Mouse (Mus musculus) heart, adult 2 months (tissue): ENCODE data around the gene Fbxw28. TPM values are rescaled to one million over a fixed set of nuclear protein-coding genes. Genes with fewer than 3 reads are reported as not detected.
"Not testable (repeated sequence)": the region's sequence is repeated elsewhere in the genome, so short reads cannot be mapped to it uniquely, and the experiment has no call there.

ENCODE experiments used
- DNase-seq, 2 experiments: peaks; one replicate each; pipeline ENCODE4 v3.0.0; 2021
- H3K27ac ChIP-seq: fragments of 200-600 bp; 2 replicates; pipeline ENCODE4 v1.8.1; 2022
- H3K27me3 ChIP-seq: fragments of 200-500 bp; 2 replicates; pipeline ENCODE4 v1.6.1; 2012; ENCODE audit warnings: mild to moderate bottlenecking, low read length, inconsistent platforms, mixed read lengths; ENCODE audit not compliant: control insufficient read depth, insufficient read depth
- H3K36me3 ChIP-seq: fragments of 200-500 bp; 2 replicates; pipeline ENCODE4 v1.6.1; 2012; ENCODE audit warnings: low read length, inconsistent platforms; ENCODE audit not compliant: control insufficient read depth, insufficient read depth
- H3K4me1 ChIP-seq: fragments of 200-500 bp; 2 replicates; pipeline ENCODE4 v1.6.1; 2011; ENCODE audit warnings: low read length; ENCODE audit not compliant: control insufficient read depth, insufficient read depth
- H3K4me3 ChIP-seq: fragments of 200-600 bp; 2 replicates; pipeline ENCODE4 v1.8.1; 2022
- H3K79me2 ChIP-seq: fragments of 200-500 bp; replicated peaks from 2 replicates; pipeline ENCODE4 v1.6.1; 2012; ENCODE audit warnings: mild to moderate bottlenecking, inconsistent platforms, low read length, moderate library complexity, mixed read lengths; ENCODE audit not compliant: control insufficient read depth, insufficient read depth
- H3K9ac ChIP-seq: fragments of 200-500 bp; 2 replicates; pipeline ENCODE4 v1.6.1; 2012; ENCODE audit warnings: low read depth, mild to moderate bottlenecking, control low read depth, inconsistent platforms, low read length, mixed read lengths
- WGBS: fragments of 180-500 bp; shearing (Covaris S2); methylation state at CpG from one replicate; pipeline ENCODE4 v1.1.7; 2018; 5-methylcytosine and 5-hydroxymethylcytosine counted together
- intact Hi-C: fragments of 180-260 bp; cut with DNase I; formaldehyde crosslinking; loops from one replicate; pipeline ENCODE4 v1.15.1; 2025
- long read RNA-seq: library from polyadenylated mRNA; stranded (forward); transcript quantifications from one replicate; pipeline ENCODE4 v2.0.0, GENCODE M21; 2021
- polyA plus RNA-seq: library from polyadenylated mRNA; depleted of rRNA; stranded (reverse); fragments of >200 nt; gene quantifications from 2 replicates; pipeline ENCODE4 v1.2.3, GENCODE M21; 2012; rRNA removed
- total RNA-seq, 2 experiments: library from RNA; stranded (reverse); gene quantifications; 2 replicates each; pipeline ENCODE4 v1.2.3; 2021

Fbxw28 gene
- total RNA-seq (not detected), polyA plus RNA-seq (not detected in 2 replicates)
- long read RNA-seq, result 0 reads

DNA sequence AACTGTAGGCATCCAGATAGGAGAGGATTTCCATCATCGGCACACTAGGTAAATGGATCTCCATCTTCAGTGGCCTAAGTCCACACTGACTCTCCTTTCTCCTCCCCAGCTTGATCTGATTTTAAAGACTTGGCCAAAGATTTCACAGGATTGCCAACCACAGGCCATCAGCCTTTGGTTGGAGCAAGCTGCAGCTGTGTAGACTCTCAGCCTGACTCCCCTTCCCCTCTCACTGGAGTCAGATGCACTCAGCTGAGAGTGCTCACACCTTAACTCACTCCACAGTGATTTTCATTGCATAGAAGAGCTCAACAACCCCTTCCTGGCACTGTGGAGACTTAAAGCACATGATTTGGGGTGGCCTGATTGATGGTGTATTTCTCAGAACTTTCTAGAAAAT, at the start of gene Fbxw28:
Fbxw28 (minus strand) TSS at position 101 of the 400 bp plus-strand sequence.
- H3K4me3 ChIP-seq, H3K79me2 ChIP-seq, H3K4me1 ChIP-seq, H3K36me3 ChIP-seq, H3K27ac ChIP-seq, DNase-seq, H3K9ac ChIP-seq, intact Hi-C loops, H3K27me3 ChIP-seq: not testable (repeated sequence)
- WGBS, result 100% methylated on average over 1 of the region's 1 CpGs

DNA sequence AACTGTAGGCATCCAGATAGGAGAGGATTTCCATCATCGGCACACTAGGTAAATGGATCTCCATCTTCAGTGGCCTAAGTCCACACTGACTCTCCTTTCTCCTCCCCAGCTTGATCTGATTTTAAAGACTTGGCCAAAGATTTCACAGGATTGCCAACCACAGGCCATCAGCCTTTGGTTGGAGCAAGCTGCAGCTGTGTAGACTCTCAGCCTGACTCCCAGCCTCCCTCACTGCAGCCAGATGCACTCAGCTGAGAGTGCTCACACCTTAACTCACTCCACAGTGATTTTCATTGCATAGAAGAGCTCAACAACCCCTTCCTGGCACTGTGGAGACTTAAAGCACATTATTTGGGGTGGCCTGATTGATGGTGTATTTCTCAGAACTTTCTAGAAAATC, 51.9 kb downstream of the Fbxw28 start, which contains the start of gene Fbxw14:
Fbxw14 (minus strand) TSS at position 101 of the 400 bp plus-strand sequence.
- H3K4me1 ChIP-seq, H3K27ac ChIP-seq, H3K79me2 ChIP-seq, DNase-seq, H3K27me3 ChIP-seq, H3K4me3 ChIP-seq, H3K36me3 ChIP-seq, H3K9ac ChIP-seq, intact Hi-C loops: not testable (repeated sequence)
- 100% methylated on average over 1 of the region's 1 CpGs for WGBS

Other genes starting within 250 kb of the Fbxw28 start
- 10 to 100 TPM; 15.7 to 21.1 TPM for gene Plxnb1, start 244.3 kb downstream of the Fbxw28 start, total RNA-seq
- gene Plxnb1, start 244.3 kb downstream of the Fbxw28 start, polyA plus RNA-seq, result 25.0 and 31.9 TPM in 2 replicates
- not detected for gene Fbxw21, start 177.6 kb downstream of the Fbxw28 start, total RNA-seq
- not detected in 2 replicates for gene Fbxw21, start 177.6 kb downstream of the Fbxw28 start, polyA plus RNA-seq
- gene Fbxw13, start 143.7 kb downstream of the Fbxw28 start, total RNA-seq, result not detected
- gene Fbxw13, start 143.7 kb downstream of the Fbxw28 start, polyA plus RNA-seq, result not detected in 2 replicates
- not detected for gene Fbxw20, start 104.9 kb downstream of the Fbxw28 start, total RNA-seq
- not detected in 2 replicates for gene Fbxw20, start 104.9 kb downstream of the Fbxw28 start, polyA plus RNA-seq
- gene Fbxw14, start 52.0 kb downstream of the Fbxw28 start, total RNA-seq, result not detected
- not detected in 2 replicates for gene Fbxw14, start 52.0 kb downstream of the Fbxw28 start, polyA plus RNA-seq
- not detected for gene Fbxw22, start 64.6 kb upstream of the Fbxw28 start, total RNA-seq
- gene Fbxw22, start 64.6 kb upstream of the Fbxw28 start, polyA plus RNA-seq, result not detected in 2 replicates
- gene Fbxw16, start 109.5 kb upstream of the Fbxw28 start, total RNA-seq, result not detected
- not detected in 2 replicates for gene Fbxw16, start 109.5 kb upstream of the Fbxw28 start, polyA plus RNA-seq
- gene Fbxw19, start 156.2 kb upstream of the Fbxw28 start, total RNA-seq, result not detected
- gene Fbxw19, start 156.2 kb upstream of the Fbxw28 start, polyA plus RNA-seq, result not detected in 2 replicates
- gene Fbxw15, start 228.6 kb upstream of the Fbxw28 start, total RNA-seq, result not detected
- not detected in 2 replicates for gene Fbxw15, start 228.6 kb upstream of the Fbxw28 start, polyA plus RNA-seq